Mouse (Mus musculus): ENCODE results near the gene Dlgap3. TPM values are rescaled to one million over a fixed set of nuclear protein-coding genes. Genes with fewer than 3 reads are reported as not detected.

The Dlgap3 gene
- total RNA-seq, 1 experiment: 8.8 TPM

DNA sequence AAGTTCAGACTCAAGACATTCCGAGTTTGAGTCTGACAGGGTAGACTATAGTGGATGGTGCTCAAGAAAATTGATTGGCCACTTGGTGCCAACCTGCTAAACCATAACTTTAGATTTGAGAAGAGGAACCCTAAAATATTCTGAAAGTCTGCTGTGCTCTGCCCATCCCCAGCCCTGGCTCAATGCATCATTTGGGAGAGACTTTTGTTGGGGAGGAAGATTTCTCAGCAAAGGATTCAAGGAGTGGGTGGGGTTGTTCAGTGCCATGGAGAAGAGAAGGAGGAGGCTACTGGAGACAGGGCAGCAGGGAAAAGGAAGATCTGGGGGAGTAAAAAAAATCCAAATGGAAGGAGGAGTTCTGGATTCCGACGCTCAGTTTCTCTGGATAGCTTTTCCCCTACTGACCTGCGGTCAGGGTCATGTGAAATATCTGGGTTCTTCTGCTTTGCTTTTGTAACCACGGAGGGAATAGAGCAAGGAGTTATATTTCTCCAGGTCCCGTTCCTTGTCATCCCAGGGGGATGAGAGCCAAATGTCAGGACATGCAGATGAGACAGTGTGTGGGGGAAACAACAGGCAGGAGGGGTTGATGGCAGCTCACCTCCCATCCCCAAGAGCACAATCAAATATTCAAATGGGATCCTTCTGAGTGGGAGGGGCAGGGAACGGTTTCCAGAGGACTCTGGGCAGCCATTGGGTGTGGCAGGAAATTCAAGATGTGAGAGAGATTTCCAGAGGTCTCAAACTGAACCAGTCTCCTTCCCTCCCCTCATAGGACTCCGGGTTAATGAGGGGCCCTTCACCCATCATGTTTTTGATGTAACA is 5.3 kb downstream of the Dlgap3 start:
- no peaks in the 10 kb centered on the region for H3K36me3 ChIP-seq (ENCODE audit: control insufficient read depth, insufficient read depth, low read length, poor library complexity, severe bottlenecking)
- in situ Hi-C loops (cut with MboI; ENCODE audit: low sequenced_read_pairs in 2 of 2, unreplicated experiment in 2 of 2): no loop called here
- H3K9me3 ChIP-seq (ENCODE audit: control insufficient read depth, insufficient read depth, low read depth, low read length): no peaks in the 10 kb centered on the region
- no peak overlapping the region for H3K9ac ChIP-seq (ENCODE audit: insufficient read depth, low read depth, low read length, poor library complexity, severe bottlenecking)
- peaks cover 10 to 46% of the 10 kb centered on the region in 2 experiments; a peak in 3 of 4 replicates for H3K4me1 ChIP-seq (ENCODE audit: control insufficient read depth in 2 of 2, insufficient read depth in 2 of 2, low read length in 2 of 2, poor library complexity in 1 of 2)
- no peak for TF ChIP-seq ZNF384 (IDR thresholded peaks at IDR 0.05; ENCODE audit: low read depth, low read length)
- TF ChIP-seq MAFK (IDR thresholded peaks at IDR 0.05; ENCODE audit: insufficient read depth, low read depth, low read length): no peak
- TF ChIP-seq ZC3H11A (IDR thresholded peaks at IDR 0.05; ENCODE audit: borderline replicate concordance, low read depth, low read length): no peak
- TF ChIP-seq HCFC1 (IDR thresholded peaks at IDR 0.05; ENCODE audit: borderline replicate concordance, insufficient read depth, low read length): no peak
- TF ChIP-seq CHD2 (IDR thresholded peaks at IDR 0.05; ENCODE audit: low read depth, low read length): no peak
- H3K27ac ChIP-seq (ENCODE audit: insufficient read depth, low read depth, low read length, poor library complexity, severe bottlenecking): no peak overlapping the region
- H3K4me3 ChIP-seq (ENCODE audit: insufficient read depth in 1 of 2, low read depth in 1 of 2, low read length in 2 of 2, poor library complexity in 1 of 2, severe bottlenecking in 1 of 2): peak overlapping the region; percentile 26 to 56
- DNase-seq (ENCODE audit: low read depth, low spot score): peak; percentile 49

- Histone ChIP-seq H3K9ac (ENCODE audit: insufficient read depth, low read depth, low read length, poor library complexity, severe bottlenecking) (no peak overlapping the region), H3K27ac (ENCODE audit: insufficient read depth, low read depth, low read length, poor library complexity, severe bottlenecking) (no peak overlapping the region), H3K36me3 (ENCODE audit: control insufficient read depth, insufficient read depth, low read length, poor library complexity, severe bottlenecking) (no peaks in the 10 kb centered on the region), H3K4me1 (ENCODE audit: control insufficient read depth in 2 of 2, insufficient read depth in 2 of 2, low read length in 2 of 2, poor library complexity in 1 of 2) (peaks cover 10 to 45% of the 10 kb centered on the region in 2 experiments; a peak in 3 of 4 replicates), H3K9me3 (ENCODE audit: control insufficient read depth, insufficient read depth, low read depth, low read length) (no peaks in the 10 kb centered on the region), H3K4me3 (ENCODE audit: insufficient read depth in 1 of 2, low read depth in 1 of 2, low read length in 2 of 2, poor library complexity in 1 of 2, severe bottlenecking in 1 of 2) (peak overlapping the region; percentile 26 to 56)
- DNase-seq (ENCODE audit: low read depth, low spot score): no peak
- in situ Hi-C loops (cut with MboI; ENCODE audit: low sequenced_read_pairs in 2 of 2, unreplicated experiment in 2 of 2): no loop called here
- TF ChIP-seq MAFK (IDR thresholded peaks at IDR 0.05; ENCODE audit: insufficient read depth, low read depth, low read length): no peak
- no peak for TF ChIP-seq ZC3H11A (IDR thresholded peaks at IDR 0.05; ENCODE audit: borderline replicate concordance, low read depth, low read length)
- no peak for TF ChIP-seq ZNF384 (IDR thresholded peaks at IDR 0.05; ENCODE audit: low read depth, low read length)
- no peak for TF ChIP-seq HCFC1 (IDR thresholded peaks at IDR 0.05; ENCODE audit: borderline replicate concordance, insufficient read depth, low read length)
- no peak for TF ChIP-seq CHD2 (IDR thresholded peaks at IDR 0.05; ENCODE audit: low read depth, low read length)
These were observed 5.9 kb downstream of the Dlgap3 start for GRCm38 (mm10) chr4:127174900-127175278.

GRCm38 (mm10) chr4:127177961-127178360 is 9.0 kb downstream of the Dlgap3 start:
- Histone ChIP-seq H3K4me1 (ENCODE audit: control insufficient read depth in 2 of 2, insufficient read depth in 2 of 2, low read length in 2 of 2, poor library complexity in 1 of 2) (peaks cover 10 to 44% of the 10 kb centered on the region in 2 experiments; a peak in 3 of 4 replicates), H3K9me3 (ENCODE audit: control insufficient read depth, insufficient read depth, low read depth, low read length) (no peaks in the 10 kb centered on the region), H3K4me3 (ENCODE audit: insufficient read depth in 1 of 2, low read depth in 1 of 2, low read length in 2 of 2, poor library complexity in 1 of 2, severe bottlenecking in 1 of 2) (no peak overlapping the region), H3K9ac (ENCODE audit: insufficient read depth, low read depth, low read length, poor library complexity, severe bottlenecking) (no peak overlapping the region), H3K36me3 (ENCODE audit: control insufficient read depth, insufficient read depth, low read length, poor library complexity, severe bottlenecking) (no peaks in the 10 kb centered on the region), H3K27ac (ENCODE audit: insufficient read depth, low read depth, low read length, poor library complexity, severe bottlenecking) (no peak overlapping the region)
- TF ChIP-seq ZC3H11A (IDR thresholded peaks at IDR 0.05; ENCODE audit: borderline replicate concordance, low read depth, low read length) (no peak), HCFC1 (IDR thresholded peaks at IDR 0.05; ENCODE audit: borderline replicate concordance, insufficient read depth, low read length) (no peak), ZNF384 (IDR thresholded peaks at IDR 0.05; ENCODE audit: low read depth, low read length) (no peak), MAFK (IDR thresholded peaks at IDR 0.05; ENCODE audit: insufficient read depth, low read depth, low read length) (no peak), CHD2 (IDR thresholded peaks at IDR 0.05; ENCODE audit: low read depth, low read length) (no peak)
- in situ Hi-C loops (cut with MboI; ENCODE audit: low sequenced_read_pairs in 2 of 2, unreplicated experiment in 2 of 2): no loop called here
- DNase-seq (ENCODE audit: low read depth, low spot score): no peak

- Histone ChIP-seq H3K4me1 (ENCODE audit: control insufficient read depth in 2 of 2, insufficient read depth in 2 of 2, low read length in 2 of 2, poor library complexity in 1 of 2) (peaks cover 10 to 40% of the 10 kb centered on the region in 2 experiments; a peak in 3 of 4 replicates), H3K36me3 (ENCODE audit: control insufficient read depth, insufficient read depth, low read length, poor library complexity, severe bottlenecking) (no peaks in the 10 kb centered on the region), H3K4me3 (ENCODE audit: insufficient read depth in 1 of 2, low read depth in 1 of 2, low read length in 2 of 2, poor library complexity in 1 of 2, severe bottlenecking in 1 of 2) (no peak overlapping the region; a peak in 1 of 4 replicates), H3K27ac (ENCODE audit: insufficient read depth, low read depth, low read length, poor library complexity, severe bottlenecking) (no peak overlapping the region), H3K9ac (ENCODE audit: insufficient read depth, low read depth, low read length, poor library complexity, severe bottlenecking) (no peak overlapping the region), H3K9me3 (ENCODE audit: control insufficient read depth, insufficient read depth, low read depth, low read length) (no peaks in the 10 kb centered on the region)
- no peak for DNase-seq (ENCODE audit: low read depth, low spot score)
- in situ Hi-C loops (cut with MboI; ENCODE audit: low sequenced_read_pairs in 2 of 2, unreplicated experiment in 2 of 2): no loop called here
- no peak for TF ChIP-seq HCFC1 (IDR thresholded peaks at IDR 0.05; ENCODE audit: borderline replicate concordance, insufficient read depth, low read length)
- TF ChIP-seq ZC3H11A (IDR thresholded peaks at IDR 0.05; ENCODE audit: borderline replicate concordance, low read depth, low read length): no peak
- no peak for TF ChIP-seq CHD2 (IDR thresholded peaks at IDR 0.05; ENCODE audit: low read depth, low read length)
- no peak for TF ChIP-seq MAFK (IDR thresholded peaks at IDR 0.05; ENCODE audit: insufficient read depth, low read depth, low read length)
- TF ChIP-seq ZNF384 (IDR thresholded peaks at IDR 0.05; ENCODE audit: low read depth, low read length): no peak
These were observed 9.7 kb downstream of the Dlgap3 start for GRCm38 (mm10) chr4:127178671-127179070.

Data from ES-E14 (cell line).